Mouse (Mus musculus) neural tube, embryonic 14.5 days (tissue): Measurements from ENCODE around the gene Zswim1. TPM values are rescaled to one million over a fixed set of nuclear protein-coding genes. Genes with fewer than 3 reads are reported as not detected.
"Not testable (repeated sequence)": the region's sequence is repeated elsewhere in the genome, so short reads cannot be mapped to it uniquely, and the experiment has no call there.

ENCODE experiments used
- ATAC-seq: fragments of 200-750 bp; cut with Nextera tagmentation; 2 replicates; pipeline ENCODE4 v1.8.0; 2017; ENCODE audit warnings: low read depth, mild to moderate bottlenecking, moderate TSS enrichment, moderate library complexity
- H3K27ac ChIP-seq: fragments of 300-500 bp; sonication (generic); 2 replicates; pipeline ENCODE4 v1.5.1; 2014; ENCODE audit warnings: low read depth, mild to moderate bottlenecking, control low read depth, low read length, moderate library complexity, mixed read lengths
- H3K27me3 ChIP-seq: fragments of 300-500 bp; sonication (generic); 2 replicates; pipeline ENCODE4 v1.6.1; 2014; ENCODE audit warnings: low read length; ENCODE audit not compliant: control insufficient read depth, insufficient read depth
- H3K36me3 ChIP-seq: fragments of 300-500 bp; sonication (generic); 2 replicates; pipeline ENCODE4 v1.6.1; 2014; ENCODE audit warnings: low read length, mixed read lengths; ENCODE audit not compliant: control insufficient read depth, insufficient read depth
- H3K4me1 ChIP-seq: fragments of 300-500 bp; sonication (generic); 2 replicates; pipeline ENCODE4 v1.6.1; 2014; ENCODE audit warnings: low read length; ENCODE audit not compliant: control insufficient read depth, insufficient read depth
- H3K4me2 ChIP-seq: fragments of 300-500 bp; sonication (generic); 2 replicates; pipeline ENCODE4 v1.6.1; 2014; ENCODE audit warnings: mild to moderate bottlenecking, low read depth, low read length, control low read depth
- H3K4me3 ChIP-seq: fragments of 300-500 bp; sonication (generic); 2 replicates; pipeline ENCODE4 v1.5.1; 2014; ENCODE audit warnings: low read depth, low read length, control low read depth, mixed read lengths
- H3K9ac ChIP-seq: fragments of 300-500 bp; sonication (generic); replicated peaks from 2 replicates; pipeline ENCODE4 v1.6.1; 2014; ENCODE audit warnings: low read depth, mild to moderate bottlenecking, control low read depth, low read length, mixed read lengths
- H3K9me3 ChIP-seq: fragments of 300-500 bp; sonication (generic); 2 replicates; pipeline ENCODE4 v1.6.1; 2016; ENCODE audit warnings: low read length; ENCODE audit not compliant: control insufficient read depth
- WGBS: fragments of 180-500 bp; shearing (Covaris S2); extraction: QIAGEN DNeasy Blood & Tissue Kit; methylation state at CpG from one replicate; pipeline ENCODE4 v1.1.7; 2014; 5-methylcytosine and 5-hydroxymethylcytosine counted together
- polyA plus RNA-seq: library from polyadenylated mRNA; unstranded; fragments of >200 nt; fragmentation: Nextera tagmentation; extraction: Ambion mirVana; gene quantifications from 2 replicates; pipeline ENCODE4 v1.2.1, GENCODE M21; 2014

Zswim1 gene
- polyA plus RNA-seq, 1 experiment from 2014 or later = 29.3 TPM

DNA sequence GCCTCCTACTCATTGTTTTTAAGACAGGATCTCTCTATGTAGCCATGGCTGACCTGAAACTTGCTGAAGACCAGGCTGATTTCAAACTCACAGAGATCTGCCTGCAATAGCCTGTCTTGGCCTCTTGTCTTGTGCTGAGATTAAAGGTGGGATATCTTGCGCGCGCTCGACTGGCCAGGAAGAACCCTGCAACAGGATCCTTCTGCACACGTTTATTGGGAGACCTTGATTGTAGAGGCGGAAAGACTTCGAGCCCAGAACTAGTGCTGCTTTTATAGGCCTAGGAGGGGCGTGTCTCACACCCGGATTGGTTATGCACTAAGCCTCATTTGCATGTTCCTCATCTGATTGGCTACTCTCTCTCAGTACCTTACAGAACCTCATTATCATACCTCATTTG lies 40.9 kb downstream of the Zswim1 start:
- H3K9me3 ChIP-seq, H3K4me2 ChIP-seq, H3K9ac ChIP-seq, H3K4me1 ChIP-seq, H3K36me3 ChIP-seq, H3K27ac ChIP-seq, H3K4me3 ChIP-seq, ATAC-seq, H3K27me3 ChIP-seq: not testable (repeated sequence)
- WGBS = 90% methylated on average over 7 of the region's 9 CpGs

DNA sequence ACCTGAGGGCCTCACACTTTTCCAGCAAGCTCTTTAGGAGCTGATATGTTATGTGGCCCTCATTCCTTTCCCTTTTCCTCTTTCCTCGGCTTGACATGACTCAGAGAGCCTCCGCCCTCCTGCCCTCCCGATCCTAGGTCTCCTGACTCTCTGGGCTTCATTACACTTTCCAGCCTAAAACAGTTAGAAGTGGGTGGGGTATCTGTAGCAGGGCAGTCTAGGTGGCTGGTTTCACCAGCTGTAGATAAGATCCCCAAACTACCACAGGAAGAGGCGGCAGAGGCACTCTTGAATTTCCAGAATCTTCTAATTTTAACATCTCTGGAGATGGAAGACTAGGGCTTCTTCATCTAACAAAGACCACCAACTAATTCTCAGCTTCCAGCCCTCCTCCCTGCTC lies 42.1 kb downstream of the Zswim1 start:
- Histone ChIP-seq H3K4me1 (0 out of 2 replicates have a peak, but pooled peaks cover 3% of the 10 kb centered on the region), H3K36me3 (no peaks in the 10 kb centered on the region), H3K4me2 (no peak overlapping the region), H3K27ac (no peak overlapping the region), H3K9ac (no peak overlapping the region), H3K27me3 (no peaks in the 10 kb centered on the region), H3K4me3 (no peak overlapping the region), H3K9me3 (no peaks in the 10 kb centered on the region)
- ATAC-seq = no peak
- 91% methylated on average over 4 of the region's 4 CpGs for WGBS

DNA sequence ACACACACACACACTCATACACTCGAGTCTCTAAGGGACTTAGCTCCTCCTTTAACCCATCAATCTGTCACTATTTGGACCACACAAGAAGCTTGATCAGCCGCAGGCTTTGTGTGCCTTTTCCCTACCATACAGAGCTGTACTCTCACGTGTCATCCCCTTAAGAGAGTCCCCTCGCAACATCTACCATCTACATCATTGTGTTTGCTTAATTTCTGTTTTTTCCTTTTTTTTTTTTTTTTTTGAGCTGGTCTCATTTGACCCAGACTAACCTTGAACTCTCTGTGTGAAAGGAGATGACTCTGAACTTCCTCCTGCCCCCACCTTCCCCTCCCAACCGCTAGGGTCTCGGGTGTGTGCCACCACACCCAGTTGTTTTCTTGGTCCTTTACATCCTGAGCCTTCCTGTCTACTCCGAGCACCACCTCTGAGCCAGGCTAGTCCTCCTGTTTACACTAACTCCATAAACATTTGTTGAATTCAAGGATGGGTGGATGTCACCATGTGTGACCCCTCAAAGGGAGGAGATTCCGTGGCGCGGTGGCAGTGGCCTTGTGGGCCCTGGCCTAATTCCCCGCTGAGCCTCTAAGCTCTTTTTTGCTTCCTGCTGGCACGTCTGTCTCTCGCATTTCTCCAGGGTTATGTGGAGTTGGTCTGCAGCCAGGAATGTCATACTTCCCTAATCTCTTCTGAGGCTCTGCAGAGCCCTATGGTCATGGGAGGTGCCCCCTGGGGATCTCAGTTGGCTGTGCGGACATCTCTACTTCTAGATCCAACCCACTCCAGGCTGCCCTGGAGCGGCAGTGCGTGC lies 44.5 kb downstream of the Zswim1 start:
- Histone ChIP-seq H3K27ac (no peak overlapping the region), H3K36me3 (no peaks in the 10 kb centered on the region)

DNA sequence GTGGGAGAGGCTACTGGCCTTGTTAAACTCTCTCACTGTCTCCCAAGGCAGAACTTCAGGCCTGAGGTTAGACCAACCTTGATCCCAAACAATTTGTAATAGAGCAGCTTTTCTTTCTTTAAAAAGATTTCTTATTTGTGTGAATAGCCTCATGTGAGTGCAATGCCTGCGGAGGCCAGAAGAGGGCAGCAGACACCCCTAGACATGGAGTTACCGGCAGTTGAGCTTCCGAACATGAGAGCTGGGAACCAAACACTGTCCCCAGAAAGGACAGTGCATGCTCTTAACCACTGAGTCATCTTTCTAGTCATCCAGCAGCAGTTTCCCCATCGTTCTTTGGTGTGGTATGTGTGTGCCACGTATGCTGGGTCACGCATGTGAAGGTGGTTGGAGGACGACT lies 45.1 kb downstream of the Zswim1 start:
- no peaks in the 10 kb centered on the region for H3K4me1 ChIP-seq
- H3K36me3 ChIP-seq = no peaks in the 10 kb centered on the region
- WGBS = 91% methylated on average over 7 of the region's 7 CpGs
- H3K4me2 ChIP-seq = no peak overlapping the region
- no peak for ATAC-seq
- no peak overlapping the region for H3K27ac ChIP-seq
- H3K27me3 ChIP-seq = no peaks in the 10 kb centered on the region
- H3K9ac ChIP-seq = no peak overlapping the region
- no peak overlapping the region for H3K4me3 ChIP-seq
- no peaks in the 10 kb centered on the region for H3K9me3 ChIP-seq

More for the DNA sequence above, 44.5 kb downstream of the Zswim1 start:
- Histone ChIP-seq H3K9ac (no peak overlapping the region), H3K4me3 (no peak overlapping the region), H3K27me3 (no peaks in the 10 kb centered on the region), H3K4me1 (0 out of 2 replicates have a peak, but pooled peaks cover 2% of the 10 kb centered on the region), H3K4me2 (no peak overlapping the region), H3K9me3 (no peaks in the 10 kb centered on the region)
- no peak for ATAC-seq
- 56% methylated on average over 16 of the region's 16 CpGs for WGBS

DNA sequence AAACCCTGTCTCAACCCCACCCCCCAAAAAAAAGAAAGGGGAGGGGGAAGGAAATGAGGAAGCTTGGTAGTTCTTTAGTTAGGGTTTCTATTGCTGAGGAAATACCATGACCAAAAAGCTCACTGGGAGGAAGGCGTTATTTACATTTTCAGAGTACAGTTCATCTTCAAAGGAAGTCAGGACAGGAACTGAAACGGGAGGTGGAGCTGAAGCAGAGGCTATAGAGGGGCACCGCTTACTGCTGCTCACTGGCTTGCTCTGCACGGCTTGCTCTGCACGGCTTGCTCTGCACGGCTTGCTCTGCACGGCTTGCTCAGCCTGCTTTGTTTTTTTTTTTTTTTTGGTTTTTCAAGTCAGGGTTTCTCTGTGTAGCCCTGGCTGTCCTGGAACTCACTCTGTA lies 46.0 kb downstream of the Zswim1 start:
- no peak overlapping the region for H3K4me2 ChIP-seq
- no peak overlapping the region for H3K9ac ChIP-seq
- no peak for ATAC-seq
- no peaks in the 10 kb centered on the region for H3K27me3 ChIP-seq
- no peaks in the 10 kb centered on the region for H3K9me3 ChIP-seq
- 77% methylated on average over 7 of the region's 7 CpGs for whole genome bisulfite sequencing
- no peak overlapping the region for H3K27ac ChIP-seq
- H3K4me1 ChIP-seq = no peaks in the 10 kb centered on the region
- H3K4me3 ChIP-seq = no peak overlapping the region
- no peaks in the 10 kb centered on the region for H3K36me3 ChIP-seq

DNA sequence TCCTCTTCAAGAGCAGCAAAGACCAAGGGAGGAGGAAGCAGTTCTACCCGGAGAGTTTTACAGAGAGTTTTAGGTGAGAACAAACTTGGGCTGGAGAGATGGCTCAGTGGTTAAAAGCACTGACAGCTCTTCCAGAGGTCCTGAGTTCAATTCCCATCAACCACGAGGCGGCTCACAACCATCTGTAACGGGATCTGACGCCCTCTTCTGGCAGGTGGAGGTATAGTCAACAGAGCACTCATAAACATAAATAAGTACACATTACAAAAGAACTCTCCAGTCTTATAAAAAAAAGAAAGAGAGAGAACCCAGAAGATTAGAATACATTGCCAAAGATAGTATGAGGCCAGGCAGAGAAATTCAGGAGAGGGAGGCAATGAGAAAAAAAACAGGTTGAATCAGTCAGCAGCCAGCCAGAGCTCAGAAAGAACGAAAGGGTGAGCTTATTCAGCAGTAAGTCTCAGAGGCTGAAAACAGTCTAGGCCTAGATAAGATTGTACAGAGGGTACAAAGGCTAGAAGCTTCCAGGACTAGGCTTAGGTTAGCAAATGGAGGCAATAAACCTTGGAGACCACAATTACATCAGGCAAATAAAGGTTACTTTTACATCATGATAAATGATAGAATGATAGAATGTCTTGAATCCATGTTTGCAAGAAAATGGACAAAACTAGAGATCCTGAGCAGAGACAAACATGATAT lies 49.3 kb downstream of the Zswim1 start:
- 60% methylated on average over 6 of the region's 6 CpGs for WGBS
- Histone ChIP-seq H3K27me3 (no peaks in the 10 kb centered on the region), H3K4me2 (no peak overlapping the region), H3K27ac (no peak overlapping the region), H3K4me3 (no peak overlapping the region), H3K4me1 (no peaks in the 10 kb centered on the region), H3K9me3 (no peaks in the 10 kb centered on the region), H3K9ac (no peak overlapping the region), H3K36me3 (no peaks in the 10 kb centered on the region)
- no peak for ATAC-seq

DNA sequence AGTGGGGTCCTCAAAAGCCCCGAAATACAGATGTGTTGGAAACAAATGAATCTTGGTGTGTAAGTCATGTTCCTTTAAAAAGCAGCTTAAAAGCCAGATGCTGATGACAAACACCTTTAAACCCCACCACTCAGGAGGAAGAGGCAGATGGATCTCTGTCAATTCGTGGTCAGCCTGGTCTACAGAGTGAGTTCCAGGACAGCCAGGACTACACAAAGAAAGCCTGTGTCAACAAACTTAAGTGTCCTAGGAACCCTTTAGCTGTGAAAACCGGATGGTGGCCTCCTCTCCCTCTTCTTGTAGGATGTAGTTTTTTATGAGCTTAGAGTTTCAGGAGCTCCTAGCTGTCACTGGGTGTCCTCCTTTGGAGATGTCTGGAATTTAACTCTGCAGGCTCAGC lies 51.1 kb downstream of the Zswim1 start:
- H3K27ac ChIP-seq = no peak overlapping the region
- peaks cover 7% of the 10 kb centered on the region; the same call in 1 of the 2 replicates for H3K4me1 ChIP-seq
- H3K9me3 ChIP-seq = no peaks in the 10 kb centered on the region
- WGBS = 51% methylated on average over 3 of the region's 3 CpGs
- H3K9ac ChIP-seq = no peak overlapping the region
- no peak overlapping the region for H3K4me3 ChIP-seq
- H3K27me3 ChIP-seq = no peaks in the 10 kb centered on the region
- no peak for ATAC-seq
- H3K4me2 ChIP-seq = no peak overlapping the region
- H3K36me3 ChIP-seq = no peaks in the 10 kb centered on the region

DNA sequence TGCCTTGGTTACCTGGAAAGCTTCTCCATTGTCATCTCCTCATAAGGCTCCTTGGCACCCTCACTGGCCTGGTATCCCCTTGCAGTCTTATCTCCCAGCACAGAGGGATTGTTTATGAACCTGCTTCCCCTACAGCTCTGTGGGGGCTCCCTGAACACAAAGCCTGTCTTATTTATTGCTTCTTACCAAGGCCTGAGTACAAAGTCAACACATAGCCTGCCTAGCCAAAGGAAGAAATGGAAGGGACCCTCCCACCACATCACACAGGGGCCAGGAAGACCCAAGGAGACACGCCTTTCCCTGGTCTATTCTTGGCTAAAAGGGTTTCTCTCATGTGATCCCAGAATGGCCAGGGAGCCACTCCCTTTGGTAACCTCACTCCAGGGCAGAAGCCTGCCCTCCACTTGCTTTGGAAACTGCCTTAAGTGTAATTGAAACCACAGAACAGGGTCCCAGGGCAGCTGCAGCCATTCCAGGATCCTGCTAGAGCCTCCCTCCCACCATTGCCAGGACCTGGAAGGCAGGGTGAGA lies 51.8 kb downstream of the Zswim1 start:
- 6% methylated on average over 1 of the region's 1 CpGs for WGBS
- Histone ChIP-seq H3K36me3 (no peaks in the 10 kb centered on the region), H3K4me2 (no peak overlapping the region), H3K4me1 (peaks cover 9% of the 10 kb centered on the region; the same call in 1 of the 2 replicates), H3K9me3 (no peaks in the 10 kb centered on the region), H3K27me3 (no peaks in the 10 kb centered on the region), H3K9ac (no peak overlapping the region), H3K4me3 (no peak overlapping the region), H3K27ac (no peak overlapping the region)
- no peak for ATAC-seq

DNA sequence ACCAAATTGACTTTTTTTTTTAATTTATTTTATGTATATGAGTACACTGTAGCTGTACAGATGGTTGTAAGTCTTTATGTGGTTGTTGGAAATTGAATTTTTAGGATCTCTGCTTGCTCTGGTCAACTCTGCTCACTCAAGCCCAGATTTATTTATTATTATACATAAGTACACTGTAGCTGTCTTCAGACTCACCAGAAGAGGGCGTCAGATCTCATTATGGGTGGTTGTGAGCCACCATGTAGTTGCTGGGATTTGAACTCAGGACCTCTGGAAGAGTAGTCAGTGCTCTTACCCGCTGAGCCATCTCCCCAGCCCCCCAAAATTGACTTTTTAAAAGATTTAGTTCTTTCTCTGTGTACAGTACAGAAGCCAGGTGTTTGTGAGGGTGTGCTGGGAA lies 53.2 kb downstream of the Zswim1 start:
- H3K4me2 ChIP-seq, ATAC-seq, H3K36me3 ChIP-seq, H3K9ac ChIP-seq, H3K27me3 ChIP-seq, H3K4me3 ChIP-seq, H3K27ac ChIP-seq, H3K9me3 ChIP-seq: not testable (repeated sequence)
- WGBS = 48% methylated on average over 2 of the region's 2 CpGs
- peaks cover 16% of the 10 kb centered on the region for H3K4me1 ChIP-seq
